Mouse (Mus musculus) embryonic facial prominence, embryonic 11.5 days (tissue): ENCODE results near the gene Gipc1. TPM values are rescaled to one million over a fixed set of nuclear protein-coding genes. Genes with fewer than 3 reads are reported as not detected.

Source experiments
- ATAC-seq: fragments of 200-750 bp; cut with Nextera tagmentation; replicated peaks from 2 replicates; pipeline ENCODE4 v1.8.0; 2017; ENCODE audit warnings: low read depth; ENCODE audit not compliant: insufficient number of reproducible peaks, low FRiP score, low TSS enrichment
- DNase-seq: peaks from one replicate; pipeline ENCODE4 v3.0.0-alpha.2; 2015; ENCODE audit warnings: low spot score
- H3K27ac ChIP-seq: fragments of 300-500 bp; sonication (generic); replicated peaks from 2 replicates; pipeline ENCODE4 v1.5.1; 2014; ENCODE audit warnings: mild to moderate bottlenecking, low read depth, low read length, control low read depth
- H3K27me3 ChIP-seq: fragments of 300-500 bp; sonication (generic); 2 replicates; pipeline ENCODE4 v1.6.1; 2014; ENCODE audit warnings: mild to moderate bottlenecking, low read length, moderate library complexity, mixed read lengths; ENCODE audit not compliant: control insufficient read depth, insufficient read depth
- H3K36me3 ChIP-seq: fragments of 300-500 bp; sonication (generic); replicated peaks from 2 replicates; pipeline ENCODE4 v1.6.1; 2014; ENCODE audit warnings: low read depth, mild to moderate bottlenecking, low read length, moderate library complexity, mixed read lengths; ENCODE audit not compliant: control insufficient read depth, insufficient read depth
- H3K4me1 ChIP-seq: fragments of 300-500 bp; sonication (generic); 2 replicates; pipeline ENCODE4 v1.6.1; 2014; ENCODE audit warnings: low read length, mixed read lengths; ENCODE audit not compliant: control insufficient read depth, insufficient read depth
- H3K4me2 ChIP-seq: fragments of 300-500 bp; sonication (generic); 2 replicates; pipeline ENCODE4 v1.6.1; 2014; ENCODE audit warnings: low read depth, mild to moderate bottlenecking, control low read depth, low read length, moderate library complexity
- H3K4me3 ChIP-seq: fragments of 300-500 bp; sonication (generic); 2 replicates; pipeline ENCODE4 v1.5.1; 2014; ENCODE audit warnings: low read depth, low read length, control low read depth
- H3K9ac ChIP-seq: fragments of 300-500 bp; sonication (generic); replicated peaks from 2 replicates; pipeline ENCODE4 v1.6.1; 2014; ENCODE audit warnings: mild to moderate bottlenecking, control low read depth, low read length
- H3K9me3 ChIP-seq: fragments of 300-500 bp; sonication (generic); replicated peaks from 2 replicates; pipeline ENCODE4 v1.6.1; 2016; ENCODE audit warnings: mild to moderate bottlenecking, low read length, inconsistent platforms, mixed read lengths; ENCODE audit not compliant: control insufficient read depth
- WGBS: fragments of 180-500 bp; shearing (Covaris S2); extraction: QIAGEN DNeasy Blood & Tissue Kit; methylation state at CpG from one replicate; pipeline ENCODE4 v1.1.7; 2014; 5-methylcytosine and 5-hydroxymethylcytosine counted together
- polyA plus RNA-seq: library from polyadenylated mRNA; unstranded; fragments of >200 nt; fragmentation: Nextera tagmentation; extraction: Ambion mirVana; gene quantifications from 2 replicates; pipeline ENCODE4 v1.2.1, GENCODE M21; 2014

Gene Gipc1
- polyA plus RNA-seq, 1 experiment from 2014 or later: 169 TPM

- ATAC-seq (no peak), DNase-seq (no peak)
- Histone ChIP-seq H3K4me2 (peak overlapping the region; percentile 92), H3K27ac (peak overlapping the region; percentile 8; the same call in 1 of the 2 replicates), H3K9ac (peak overlapping the region; percentile 83), H3K9me3 (no peaks in the 10 kb centered on the region), H3K4me3 (peak overlapping the region; percentile 86), H3K27me3 (no peaks in the 10 kb centered on the region), H3K4me1 (peaks cover 9% of the 10 kb centered on the region), H3K36me3 (no peaks in the 10 kb centered on the region; the same call in 1 of the 2 replicates)
- 41% methylated on average over 10 of the region's 10 CpGs for WGBS
Measured at GRCm38 (mm10) chr8:83653662-83654017, 1.2 kb downstream of the Gipc1 start.

- H3K9me3 ChIP-seq: no peaks in the 10 kb centered on the region
- H3K9ac ChIP-seq: no peak overlapping the region
- no peaks in the 10 kb centered on the region for H3K27me3 ChIP-seq
- H3K4me3 ChIP-seq: no peak overlapping the region
- no peaks in the 10 kb centered on the region; the same call in 1 of the 2 replicates for H3K36me3 ChIP-seq
- H3K27ac ChIP-seq: no peak overlapping the region
- ATAC-seq (no peak), DNase-seq (no peak)
- 91% methylated on average over 6 of the region's 6 CpGs for WGBS
- H3K4me2 ChIP-seq: no peak overlapping the region
- peaks cover 9% of the 10 kb centered on the region for H3K4me1 ChIP-seq
Measured at GRCm38 (mm10) chr8:83654725-83655124, 2.2 kb downstream of the Gipc1 start.

- Histone ChIP-seq H3K9ac (no peak overlapping the region), H3K9me3 (no peaks in the 10 kb centered on the region), H3K4me1 (peaks cover 13% of the 10 kb centered on the region), H3K27ac (no peak overlapping the region), H3K4me3 (no peak overlapping the region), H3K4me2 (no peak overlapping the region), H3K36me3 (no peaks in the 10 kb centered on the region; the same call in 1 of the 2 replicates), H3K27me3 (no peaks in the 10 kb centered on the region)
- DNase-seq: no peak
- ATAC-seq: no peak
- 90% methylated on average over 9 of the region's 9 CpGs for WGBS
Measured at GRCm38 (mm10) chr8:83656043-83656442, 3.6 kb downstream of the Gipc1 start.

GRCm38 (mm10) chr8:83656484-83657246 lies 4.2 kb downstream of the Gipc1 start:
- H3K9ac ChIP-seq: no peak overlapping the region
- WGBS: 72% methylated on average over 13 of the region's 13 CpGs
- no peak overlapping the region for H3K4me2 ChIP-seq
- H3K27ac ChIP-seq: no peak overlapping the region
- DNase-seq (no peak), ATAC-seq (no peak)
- H3K27me3 ChIP-seq: no peaks in the 10 kb centered on the region
- no peak overlapping the region for H3K4me3 ChIP-seq
- H3K9me3 ChIP-seq: no peaks in the 10 kb centered on the region
- no peaks in the 10 kb centered on the region; the same call in 1 of the 2 replicates for H3K36me3 ChIP-seq
- peaks cover 17% of the 10 kb centered on the region for H3K4me1 ChIP-seq

GRCm38 (mm10) chr8:83660545-83660944 lies 8.1 kb downstream of the Gipc1 start:
- no peak for DNase-seq
- no peak overlapping the region; the same call in 1 of the 2 replicates for H3K9ac ChIP-seq
- no peaks in the 10 kb centered on the region; the same call in 1 of the 2 replicates for H3K36me3 ChIP-seq
- 8% methylated on average over 8 of the region's 8 CpGs for WGBS
- 0 out of 2 replicates have a peak, but pooled peaks have one; percentile 0 for ATAC-seq
- no peaks in the 10 kb centered on the region for H3K9me3 ChIP-seq
- H3K4me1 ChIP-seq: peaks cover 22% of the 10 kb centered on the region
- no peaks in the 10 kb centered on the region for H3K27me3 ChIP-seq
- H3K4me2 ChIP-seq: peak overlapping the region; percentile 25; the same call in 1 of the 2 replicates
- H3K4me3 ChIP-seq: no peak overlapping the region
- H3K27ac ChIP-seq: peak overlapping the region; percentile 62; the same call in 1 of the 2 replicates

- Histone ChIP-seq H3K27ac (peak overlapping the region; percentile 62; the same call in 1 of the 2 replicates), H3K4me2 (peak overlapping the region; percentile 25), H3K36me3 (no peaks in the 10 kb centered on the region; the same call in 1 of the 2 replicates), H3K9ac (peak overlapping the region; percentile 5; the same call in 1 of the 2 replicates), H3K9me3 (no peaks in the 10 kb centered on the region), H3K4me3 (no peak overlapping the region), H3K4me1 (peaks cover 22% of the 10 kb centered on the region), H3K27me3 (no peaks in the 10 kb centered on the region)
- 9% methylated on average over 22 of the region's 22 CpGs for WGBS
- ATAC-seq (peak; percentile 42), DNase-seq (peak; percentile 69)
Measured at GRCm38 (mm10) chr8:83660995-83661680, 8.7 kb downstream of the Gipc1 start.

- no peak overlapping the region for H3K4me3 ChIP-seq
- no peak overlapping the region for H3K9ac ChIP-seq
- peaks cover 26% of the 10 kb centered on the region for H3K4me1 ChIP-seq
- H3K36me3 ChIP-seq: no peaks in the 10 kb centered on the region; the same call in 1 of the 2 replicates
- WGBS: 13% methylated on average over 4 of the region's 4 CpGs
- ATAC-seq: 0 out of 2 replicates have a peak, but pooled peaks have one; percentile 3
- H3K4me2 ChIP-seq: no peak overlapping the region
- H3K27ac ChIP-seq: no peak overlapping the region
- no peaks in the 10 kb centered on the region; the same call in 1 of the 2 replicates for H3K27me3 ChIP-seq
- H3K9me3 ChIP-seq: no peaks in the 10 kb centered on the region
- DNase-seq: peak; percentile 90
Measured at GRCm38 (mm10) chr8:83662421-83662826, 9.9 kb downstream of the Gipc1 start.
